Mouse (Mus musculus): Measurements from ENCODE around the gene Ints12.

The Ints12 gene

GRCm38 (mm10) chr3:133091664-133092273 is at the start of gene Ints12, which contains the start of gene Gstcd:
Gene Ints12, plus strand, starts transcription at chr3:133091840.
Gene Gstcd, minus strand, starts transcription at chr3:133092033.
- DNase-seq (ENCODE audit: low spot score): peak; percentile 91

GRCm38 (mm10) chr3:133052068-133052467 is 39.6 kb upstream of the Ints12 start:
- no peak for DNase-seq (ENCODE audit: low spot score)

DNA sequence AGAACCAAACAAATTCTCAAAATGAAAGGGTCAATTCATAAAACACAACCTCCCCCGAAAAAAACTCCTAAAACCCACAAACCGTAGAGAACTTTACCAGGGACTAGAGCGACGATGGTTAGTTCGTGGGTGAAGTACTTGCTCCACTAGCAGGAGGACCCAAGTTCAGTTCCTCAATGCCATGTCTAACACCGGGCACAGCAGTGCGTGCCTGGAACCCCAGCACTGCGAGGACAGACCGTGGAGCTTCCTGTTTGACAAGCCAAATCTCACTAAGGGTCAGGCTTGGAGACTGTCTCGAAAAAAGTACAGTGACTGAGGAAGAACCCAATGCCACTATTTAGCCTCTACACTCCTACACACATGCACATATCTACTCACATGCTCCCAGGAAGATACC is 16.1 kb upstream of the Ints12 start:
- DNase-seq (ENCODE audit: low spot score): no peak

DNA sequence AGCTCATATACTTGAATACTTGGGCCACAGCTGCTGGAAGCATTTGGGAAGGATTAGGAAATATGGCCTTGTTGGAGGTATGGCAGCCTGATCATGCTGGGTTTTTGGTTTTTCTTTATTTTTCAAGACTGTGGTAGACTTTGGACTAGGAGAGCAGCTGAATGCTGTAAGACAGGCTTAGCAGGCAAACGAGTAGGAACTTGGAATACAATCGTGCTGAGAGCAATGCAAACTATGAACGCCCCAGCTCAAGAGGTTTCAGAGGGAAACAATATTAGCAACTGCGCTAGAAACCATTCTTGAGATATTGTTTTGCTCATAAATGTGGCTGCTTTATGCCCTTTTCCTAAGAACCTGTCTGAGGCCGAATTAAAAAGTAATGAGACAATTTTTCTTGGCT is 8.9 kb upstream of the Ints12 start:
- no peak for DNase-seq (ENCODE audit: low spot score)

GRCm38 (mm10) chr3:133085858-133086257 is 5.8 kb upstream of the Ints12 start:
- no peak for DNase-seq (ENCODE audit: low spot score)

- DNase-seq (ENCODE audit: low spot score): no peak
Observed at GRCm38 (mm10) chr3:133090247-133091120, 1.2 kb upstream of the Ints12 start.

DNA sequence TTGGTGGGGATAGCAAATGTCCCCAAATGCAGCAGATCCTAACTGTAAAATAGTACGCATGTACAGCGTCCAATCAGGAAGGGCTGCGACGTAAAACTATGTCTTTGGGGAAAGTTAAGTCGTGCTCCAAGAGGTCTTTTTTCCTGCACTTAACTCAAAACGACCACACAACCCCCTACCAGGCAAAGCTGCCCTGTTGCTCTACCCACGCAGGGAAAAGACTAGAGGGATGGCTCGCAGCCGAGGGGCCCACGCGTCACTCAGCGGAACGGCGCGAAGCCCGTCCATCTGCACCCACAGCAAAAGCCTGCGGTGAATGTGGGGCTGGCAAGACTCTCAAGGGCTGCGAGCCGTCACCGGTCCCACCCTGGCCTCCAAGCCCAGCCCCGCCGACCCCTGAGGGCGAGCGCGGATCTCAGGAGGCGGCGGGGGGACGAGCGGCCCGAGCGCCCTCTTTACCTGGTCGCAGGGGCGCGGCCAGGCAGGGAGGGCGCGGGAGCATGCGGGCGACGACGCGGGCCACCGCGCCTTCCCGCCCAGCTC is 448 bp upstream of the Ints12 start:
- DNase-seq (ENCODE audit: low spot score): no peak

GRCm38 (mm10) chr3:133092274-133092853 is 724 bp downstream of the Ints12 start:
- DNase-seq (ENCODE audit: low spot score): no peak

GRCm38 (mm10) chr3:133092936-133093335 is 1.3 kb downstream of the Ints12 start:
- no peak for DNase-seq (ENCODE audit: low spot score)

DNA sequence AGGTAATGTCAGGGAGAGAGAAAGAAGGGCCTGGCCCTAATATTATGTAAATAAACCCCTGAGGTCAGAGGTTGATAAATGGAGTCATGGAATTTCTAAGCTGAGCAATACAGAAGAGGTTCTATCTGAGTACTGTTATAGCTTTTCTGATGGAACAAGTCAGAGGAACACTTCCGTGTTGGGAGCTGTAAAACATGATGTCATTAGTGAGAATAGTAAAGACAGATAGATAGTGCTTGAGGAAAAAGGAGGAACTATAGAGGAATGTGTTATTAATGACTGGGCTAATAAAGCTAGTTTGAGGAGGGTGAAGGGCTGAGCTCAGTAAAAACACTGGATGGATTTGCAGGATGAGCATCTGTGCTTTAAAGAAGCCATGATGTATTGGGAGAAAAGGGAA is 2.7 kb downstream of the Ints12 start:
- no peak for DNase-seq (ENCODE audit: low spot score)

DNA sequence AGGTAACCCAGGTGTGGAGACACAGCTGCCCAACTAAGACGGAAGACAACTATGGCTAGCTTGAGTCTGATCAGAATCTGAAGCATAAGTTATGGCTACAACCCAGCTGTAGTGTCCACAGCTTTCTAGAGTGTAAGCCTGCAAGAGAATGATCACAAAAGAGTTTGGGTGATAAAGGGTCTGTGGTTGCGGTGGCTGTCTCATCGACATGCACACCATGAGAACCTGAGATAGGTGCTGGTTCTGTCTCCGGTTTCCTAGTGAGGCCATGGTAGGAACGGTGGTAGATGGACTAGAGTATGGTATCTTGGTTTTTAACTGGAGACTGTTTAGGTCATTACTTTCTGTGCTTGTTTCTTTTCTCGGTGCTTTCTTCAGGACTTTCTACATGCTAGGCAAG is 6.3 kb downstream of the Ints12 start:
- no peak for DNase-seq (ENCODE audit: low spot score)

DNA sequence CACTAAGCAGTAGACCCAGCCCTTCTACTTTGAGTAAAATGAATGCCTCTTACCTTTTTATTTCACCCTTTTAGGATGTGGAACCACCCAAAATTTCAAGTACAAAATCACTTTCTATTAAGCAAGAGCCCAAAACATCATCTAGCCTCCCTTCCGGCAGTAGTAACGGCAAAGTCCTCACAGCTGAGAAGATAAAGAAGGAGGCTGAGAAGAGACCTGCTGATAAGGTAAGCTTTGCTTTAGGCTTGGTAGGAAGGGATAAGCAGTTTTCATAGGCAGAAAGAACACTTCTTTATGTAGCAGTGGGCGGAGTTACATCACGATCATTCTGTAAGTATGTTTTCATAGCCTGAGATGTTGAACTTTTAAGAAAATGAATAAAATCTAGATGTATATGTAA is 6.7 kb downstream of the Ints12 start:
- no peak for DNase-seq (ENCODE audit: low spot score)

DNA sequence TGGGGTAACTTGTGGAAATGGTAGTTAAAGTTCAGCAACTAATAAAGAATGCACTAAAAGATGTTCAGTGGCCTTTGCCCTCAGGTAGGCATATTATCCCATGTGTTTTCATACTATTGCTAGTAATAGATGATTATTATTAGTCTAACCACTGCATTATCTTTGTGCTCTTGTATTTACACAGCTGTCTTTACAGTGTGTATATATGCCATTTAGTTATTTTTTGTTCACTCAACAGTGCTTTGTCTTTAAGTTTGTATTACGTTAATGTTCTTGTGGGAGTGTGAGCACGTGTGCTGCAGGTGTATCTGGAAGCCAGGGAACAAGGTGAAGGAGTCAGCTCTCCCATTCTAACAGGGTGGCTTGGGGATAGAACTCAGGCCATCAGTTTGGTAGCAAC is 7.3 kb downstream of the Ints12 start:
- DNase-seq (ENCODE audit: low spot score): no peak

DNA sequence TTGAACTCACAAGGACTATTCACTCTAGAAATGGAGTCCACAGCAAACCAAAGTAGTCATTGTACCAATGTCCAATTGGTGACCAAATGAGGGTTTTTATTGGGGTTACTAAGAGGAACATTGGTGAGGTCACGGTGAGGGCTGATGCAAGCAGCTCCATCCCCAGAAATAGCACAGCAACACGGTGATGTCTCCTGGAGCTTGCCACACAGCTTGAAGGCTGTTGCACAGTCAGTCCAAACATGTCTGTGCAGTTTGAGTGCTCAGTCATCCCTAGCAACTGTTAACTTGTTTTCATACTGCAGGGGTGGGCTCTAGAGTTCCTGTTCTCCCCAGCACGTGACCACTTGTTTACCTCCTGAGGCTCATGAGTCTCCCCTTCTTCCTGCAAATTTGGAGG is 12.1 kb downstream of the Ints12 start:
- no peak for DNase-seq (ENCODE audit: low spot score)

GRCm38 (mm10) chr3:133104436-133104835 is 12.8 kb downstream of the Ints12 start:
- DNase-seq (ENCODE audit: low spot score): no peak

DNA sequence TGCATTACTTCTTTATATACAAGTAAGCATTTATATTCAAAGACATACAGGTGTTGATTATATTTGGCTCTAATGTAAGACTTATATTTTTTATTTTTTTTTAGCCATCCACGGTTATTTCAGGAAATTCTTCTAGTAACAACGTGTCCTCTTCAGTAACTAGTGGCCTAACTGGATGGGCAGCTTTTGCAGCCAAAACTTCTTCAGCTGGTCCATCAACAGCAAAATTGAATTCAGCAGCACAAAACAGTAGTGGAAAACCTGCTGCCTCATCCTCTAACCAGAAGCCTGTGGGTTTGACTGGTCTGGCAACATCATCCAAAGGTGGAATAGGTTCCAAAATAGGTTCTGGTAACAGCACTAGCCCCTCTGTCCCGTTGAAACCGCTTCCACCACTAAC is 17.1 kb downstream of the Ints12 start:
- DNase-seq (ENCODE audit: low spot score): no peak

DNA sequence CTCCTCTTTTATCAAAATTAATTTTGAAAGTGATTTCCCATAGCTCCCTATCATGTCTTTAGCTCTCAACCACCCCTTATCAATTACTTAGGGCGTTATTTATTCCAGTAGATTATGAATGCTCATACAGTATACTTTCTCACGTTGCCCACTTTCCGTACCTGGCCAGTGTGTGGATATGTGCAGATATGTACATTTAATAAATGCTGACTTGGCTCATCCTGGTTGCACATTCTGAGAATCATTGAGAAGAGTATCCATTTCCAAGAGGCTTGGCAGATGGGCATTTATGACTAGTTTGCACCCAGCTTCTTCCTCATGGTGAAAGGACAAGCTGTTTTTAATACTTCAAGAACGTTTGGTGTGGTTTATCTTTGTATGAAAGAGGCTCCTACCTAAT is 18.2 kb downstream of the Ints12 start:
- DNase-seq (ENCODE audit: low spot score): no peak

DNA sequence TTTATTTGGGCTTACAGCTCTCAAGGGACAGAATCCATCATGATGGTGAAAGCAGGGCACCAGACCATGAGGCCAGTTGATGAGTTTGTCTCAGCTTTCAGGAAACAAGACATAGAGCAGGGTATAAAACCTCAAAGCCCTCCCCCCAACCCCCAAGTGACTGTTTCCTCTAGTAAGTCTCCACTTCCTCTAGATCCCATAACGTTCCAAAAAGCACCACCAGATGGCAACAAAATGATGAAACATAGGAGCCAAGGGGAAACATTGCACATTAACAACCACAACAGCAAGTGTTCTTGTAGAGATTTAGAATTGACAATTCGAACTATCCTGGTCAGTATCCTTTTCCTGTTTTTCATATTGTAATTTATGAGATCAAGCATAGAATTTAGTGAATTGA is 20.1 kb downstream of the Ints12 start:
- DNase-seq (ENCODE audit: low spot score): no peak

GRCm38 (mm10) chr3:133113281-133113680 is 21.6 kb downstream of the Ints12 start:
- no peak for DNase-seq (ENCODE audit: low spot score)

GRCm38 (mm10) chr3:133131372-133131771 is 39.7 kb downstream of the Ints12 start:
- DNase-seq (ENCODE audit: low spot score): no peak

- DNase-seq (ENCODE audit: low spot score): no peak
Observed at GRCm38 (mm10) chr3:133132611-133133010, 41.0 kb downstream of the Ints12 start.

DNA sequence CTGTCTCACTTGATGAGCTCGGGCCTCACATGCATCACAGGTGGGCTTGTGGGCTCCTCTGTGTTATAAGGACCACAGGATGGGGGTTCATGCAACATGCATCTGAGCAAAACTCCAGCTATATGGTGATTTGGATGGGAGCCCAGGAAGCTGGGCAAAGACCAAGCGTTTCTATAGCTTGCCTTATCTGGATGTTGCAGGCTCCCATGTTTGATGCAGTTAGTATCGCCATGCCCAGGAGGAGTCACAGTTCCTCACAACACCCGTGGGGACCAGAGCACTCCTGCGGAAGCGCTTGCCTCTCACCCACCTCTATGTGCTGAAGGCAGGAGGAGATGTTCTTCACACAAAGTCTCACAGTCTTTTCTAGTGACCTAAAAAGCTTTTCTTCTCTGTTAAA is 50.2 kb downstream of the Ints12 start:
- DNase-seq (ENCODE audit: low spot score): no peak
